Mouse (Mus musculus): Measurements from ENCODE around the gene Pex14.

The Pex14 gene

GRCm38 (mm10) chr4:148941321-148941720 lies 158.4 kb downstream of the Pex14 start:
- in situ Hi-C loops (cut with MboI; ENCODE audit: low pct_unique_long_range_greater_than_20kb in 1 of 2, low sequenced_read_pairs in 2 of 2, unreplicated experiment in 1 of 2): no loop called here

GRCm38 (mm10) chr4:148940674-148941211 lies 158.9 kb downstream of the Pex14 start:
- in situ Hi-C loops (cut with MboI; ENCODE audit: low pct_unique_long_range_greater_than_20kb in 1 of 2, low sequenced_read_pairs in 2 of 2, unreplicated experiment in 1 of 2): no loop called here

GRCm38 (mm10) chr4:148938546-148938945 lies 161.1 kb downstream of the Pex14 start:
- in situ Hi-C loops (cut with MboI; ENCODE audit: low pct_unique_long_range_greater_than_20kb in 1 of 2, low sequenced_read_pairs in 2 of 2, unreplicated experiment in 1 of 2): no loop called here

GRCm38 (mm10) chr4:148936727-148937126 lies 162.9 kb downstream of the Pex14 start:
- in situ Hi-C loops (cut with MboI; ENCODE audit: low pct_unique_long_range_greater_than_20kb in 1 of 2, low sequenced_read_pairs in 2 of 2, unreplicated experiment in 1 of 2): no loop called here

- in situ Hi-C loops (cut with MboI; ENCODE audit: low pct_unique_long_range_greater_than_20kb in 1 of 2, low sequenced_read_pairs in 2 of 2, unreplicated experiment in 1 of 2): no loop called here
Measured at GRCm38 (mm10) chr4:148936111-148936510, 163.6 kb downstream of the Pex14 start.

GRCm38 (mm10) chr4:148935211-148935610 lies 164.5 kb downstream of the Pex14 start:
- in situ Hi-C loops (cut with MboI; ENCODE audit: low pct_unique_long_range_greater_than_20kb in 1 of 2, low sequenced_read_pairs in 2 of 2, unreplicated experiment in 1 of 2): no loop called here

- in situ Hi-C loops (cut with MboI; ENCODE audit: low pct_unique_long_range_greater_than_20kb in 1 of 2, low sequenced_read_pairs in 2 of 2, unreplicated experiment in 1 of 2): no loop called here
Measured at GRCm38 (mm10) chr4:148933109-148933508, 166.6 kb downstream of the Pex14 start.

- in situ Hi-C loops (cut with MboI; ENCODE audit: low pct_unique_long_range_greater_than_20kb in 1 of 2, low sequenced_read_pairs in 2 of 2, unreplicated experiment in 1 of 2): no loop called here
Measured at GRCm38 (mm10) chr4:148930721-148931229, 168.9 kb downstream of the Pex14 start.

GRCm38 (mm10) chr4:148928876-148929275 lies 170.8 kb downstream of the Pex14 start:
- in situ Hi-C loops (cut with MboI; ENCODE audit: low pct_unique_long_range_greater_than_20kb in 1 of 2, low sequenced_read_pairs in 2 of 2, unreplicated experiment in 1 of 2): no loop called here

- in situ Hi-C loops (cut with MboI; ENCODE audit: low pct_unique_long_range_greater_than_20kb in 1 of 2, low sequenced_read_pairs in 2 of 2, unreplicated experiment in 1 of 2): no loop called here
Measured at GRCm38 (mm10) chr4:148928316-148928715, 171.4 kb downstream of the Pex14 start.

- in situ Hi-C loops (cut with MboI; ENCODE audit: low pct_unique_long_range_greater_than_20kb in 1 of 2, low sequenced_read_pairs in 2 of 2, unreplicated experiment in 1 of 2): no loop called here
Measured at GRCm38 (mm10) chr4:148926459-148926858, 173.2 kb downstream of the Pex14 start.

- in situ Hi-C loops (cut with MboI; ENCODE audit: low pct_unique_long_range_greater_than_20kb in 1 of 2, low sequenced_read_pairs in 2 of 2, unreplicated experiment in 1 of 2): no loop called here
Measured at GRCm38 (mm10) chr4:148925589-148926359, 173.9 kb downstream of the Pex14 start.

- in situ Hi-C loops (cut with MboI; ENCODE audit: low pct_unique_long_range_greater_than_20kb in 1 of 2, low sequenced_read_pairs in 2 of 2, unreplicated experiment in 1 of 2): no loop called here
Measured at GRCm38 (mm10) chr4:148923976-148924375, 175.7 kb downstream of the Pex14 start.

- in situ Hi-C loops (cut with MboI; ENCODE audit: low pct_unique_long_range_greater_than_20kb in 1 of 2, low sequenced_read_pairs in 2 of 2, unreplicated experiment in 1 of 2): no loop called here
Measured at GRCm38 (mm10) chr4:148923414-148923813, 176.3 kb downstream of the Pex14 start.

- in situ Hi-C loops (cut with MboI; ENCODE audit: low pct_unique_long_range_greater_than_20kb in 1 of 2, low sequenced_read_pairs in 2 of 2, unreplicated experiment in 1 of 2): no loop called here
Measured at GRCm38 (mm10) chr4:148922221-148922700, 177.4 kb downstream of the Pex14 start.

GRCm38 (mm10) chr4:148920610-148921009 lies 179.1 kb downstream of the Pex14 start:
- in situ Hi-C loops (cut with MboI; ENCODE audit: low pct_unique_long_range_greater_than_20kb in 1 of 2, low sequenced_read_pairs in 2 of 2, unreplicated experiment in 1 of 2): no loop called here

GRCm38 (mm10) chr4:148918707-148919447 lies 180.8 kb downstream of the Pex14 start:
- in situ Hi-C loops (cut with MboI; ENCODE audit: low pct_unique_long_range_greater_than_20kb in 1 of 2, low sequenced_read_pairs in 2 of 2, unreplicated experiment in 1 of 2): no loop called here

GRCm38 (mm10) chr4:148915849-148916248 lies 183.8 kb downstream of the Pex14 start:
- in situ Hi-C loops (cut with MboI; ENCODE audit: low pct_unique_long_range_greater_than_20kb in 1 of 2, low sequenced_read_pairs in 2 of 2, unreplicated experiment in 1 of 2): no loop called here
